Mouse (Mus musculus) ES-Bruce4 (cell line): ENCODE measurements around the gene Acy3. TPM values are rescaled to one million over a fixed set of nuclear protein-coding genes. Genes with fewer than 3 reads are reported as not detected.

ENCODE experiments used
- H3K27ac ChIP-seq: 2 replicates; pipeline ENCODE4 v1.5.1; 2012; ENCODE audit warnings: low read length, inconsistent platforms; ENCODE audit not compliant: insufficient read depth
- H3K27me3 ChIP-seq: 2 replicates; pipeline ENCODE4 v1.6.1; 2012; ENCODE audit warnings: mild to moderate bottlenecking, low read length, inconsistent platforms; ENCODE audit not compliant: control insufficient read depth, poor library complexity, insufficient read depth, severe bottlenecking
- H3K36me3 ChIP-seq: 2 replicates; pipeline ENCODE4 v1.6.1; 2012; ENCODE audit warnings: inconsistent platforms, mild to moderate bottlenecking, low read length, moderate library complexity; ENCODE audit not compliant: control insufficient read depth, poor library complexity, insufficient read depth, severe bottlenecking
- H3K4me1 ChIP-seq: one replicate; pipeline ENCODE4 v1.8.1; 2011; ENCODE audit warnings: low read length; ENCODE audit not compliant: control insufficient read depth, insufficient read depth
- H3K4me3 ChIP-seq: 2 replicates; pipeline ENCODE4 v1.5.1; 2011; ENCODE audit warnings: low read depth, mild to moderate bottlenecking, low read length
- H3K9ac ChIP-seq: 2 replicates; pipeline ENCODE4 v1.6.1; 2012; ENCODE audit warnings: low read depth, mild to moderate bottlenecking, inconsistent platforms; ENCODE audit not compliant: poor library complexity, severe bottlenecking
- H3K9me3 ChIP-seq: replicated peaks from 2 replicates; pipeline ENCODE4 v1.6.1; 2012; ENCODE audit warnings: mild to moderate bottlenecking, low read length, inconsistent platforms; ENCODE audit not compliant: control insufficient read depth, poor library complexity, insufficient read depth, severe bottlenecking
- CTCF ChIP-seq: IDR thresholded peaks from one replicate; pipeline ENCODE4 v1.8.1; 2011; ENCODE audit warnings: low read depth, low read length
- EP300 ChIP-seq: IDR thresholded peaks from 2 replicates; pipeline ENCODE4 v1.6.1; 2011; ENCODE audit warnings: low read depth, low read length; ENCODE audit not compliant: insufficient read depth
- POLR2A ChIP-seq: IDR thresholded peaks from one replicate; pipeline ENCODE4 v1.8.1; 2011; ENCODE audit warnings: low read length; ENCODE audit not compliant: insufficient read depth
- polyA plus RNA-seq: library from polyadenylated mRNA; stranded (reverse); fragments of >200 nt; gene quantifications from 2 replicates; pipeline ENCODE4 v1.2.4, GENCODE M21; 2011; ENCODE audit warnings: low read depth; ENCODE audit not compliant: missing spikeins, insufficient read depth, insufficient read length

Acy3 gene
- polyA plus RNA-seq, 1 experiment = 7.8 TPM

DNA sequence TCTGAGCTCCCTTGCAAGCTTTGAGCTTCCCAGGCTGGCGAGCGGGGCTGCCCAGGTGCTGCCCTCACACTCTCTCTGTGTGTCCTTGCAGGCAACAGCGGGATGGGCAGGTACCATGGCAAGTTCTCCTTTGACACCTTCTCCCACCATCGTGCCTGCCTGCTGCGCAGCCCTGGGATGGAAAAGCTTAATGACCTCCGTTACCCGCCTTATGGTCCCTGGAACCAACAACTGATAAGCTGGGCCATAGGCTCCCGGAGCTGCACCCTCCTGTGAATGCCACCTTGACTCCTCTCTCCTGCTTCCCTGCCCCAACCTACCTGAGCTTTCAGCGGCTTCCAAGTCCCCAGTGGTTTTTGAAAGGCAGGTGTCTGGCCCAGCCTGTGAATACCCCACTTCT, 5.5 kb upstream of the Acy3 start:
- H3K27me3 ChIP-seq = no peaks in the 10 kb centered on the region
- H3K4me1 ChIP-seq = peaks cover 2% of the 10 kb centered on the region
- H3K27ac ChIP-seq = no peak overlapping the region

GRCm38 (mm10) chr19:3983527-3984200, 2.7 kb upstream of the Acy3 start:
- Histone ChIP-seq H3K9me3 (no peaks in the 10 kb centered on the region), H3K4me3 (no peak overlapping the region), H3K36me3 (no peaks in the 10 kb centered on the region), H3K27me3 (no peaks in the 10 kb centered on the region), H3K9ac (no peak overlapping the region), H3K4me1 (peaks cover 4% of the 10 kb centered on the region), H3K27ac (no peak overlapping the region)
- no peak for TF ChIP-seq POLR2A
- TF ChIP-seq CTCF = no peak
- TF ChIP-seq EP300 = no peak

More for the DNA sequence above, 5.5 kb upstream of the Acy3 start:
- no peaks in the 10 kb centered on the region for H3K9me3 ChIP-seq
- H3K4me3 ChIP-seq = no peak overlapping the region
- H3K36me3 ChIP-seq = no peaks in the 10 kb centered on the region
- no peak for TF ChIP-seq EP300
- no peak for TF ChIP-seq POLR2A
- TF ChIP-seq CTCF = no peak
- H3K9ac ChIP-seq = no peak overlapping the region

GRCm38 (mm10) chr19:3985261-3985681, 1.1 kb upstream of the Acy3 start:
- no peak overlapping the region for H3K9ac ChIP-seq
- peaks cover 4% of the 10 kb centered on the region for H3K4me1 ChIP-seq

GRCm38 (mm10) chr19:3988066-3988465, 1.7 kb downstream of the Acy3 start:
- H3K4me3 ChIP-seq = no peak overlapping the region
- H3K9ac ChIP-seq = no peak overlapping the region
- no peaks in the 10 kb centered on the region for H3K36me3 ChIP-seq
- peaks cover 4% of the 10 kb centered on the region for H3K4me1 ChIP-seq
- no peak overlapping the region for H3K27ac ChIP-seq
- no peaks in the 10 kb centered on the region for H3K27me3 ChIP-seq
- TF ChIP-seq EP300 (no peak), CTCF (no peak), POLR2A (no peak)
- no peaks in the 10 kb centered on the region for H3K9me3 ChIP-seq

More at GRCm38 (mm10) chr19:3985261-3985681, 1.1 kb upstream of the Acy3 start:
- no peak overlapping the region for H3K4me3 ChIP-seq
- TF ChIP-seq POLR2A (no peak), EP300 (no peak), CTCF (no peak)
- no peak overlapping the region for H3K27ac ChIP-seq
- no peaks in the 10 kb centered on the region for H3K9me3 ChIP-seq
- no peaks in the 10 kb centered on the region for H3K27me3 ChIP-seq
- H3K36me3 ChIP-seq = no peaks in the 10 kb centered on the region

DNA sequence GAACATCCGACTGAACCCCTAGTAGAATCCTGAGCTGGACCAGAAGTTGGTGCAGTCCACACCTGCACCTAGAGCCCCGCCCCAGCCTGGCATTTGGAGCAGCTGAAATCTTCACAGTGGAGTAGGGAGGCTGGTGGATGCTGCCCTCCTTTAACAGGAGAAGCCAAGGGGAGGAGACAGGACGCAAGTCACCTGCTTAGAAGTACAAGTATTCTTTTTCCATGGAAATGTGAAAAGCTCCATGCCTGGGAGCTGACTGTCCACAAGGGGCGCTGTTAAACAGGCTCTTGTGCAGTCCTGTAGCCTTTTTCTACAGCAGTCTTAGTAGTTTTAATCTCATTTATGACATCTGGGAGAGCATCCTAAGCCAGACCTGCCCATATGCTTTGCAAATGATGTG, 2.4 kb downstream of the Acy3 start:
- Histone ChIP-seq H3K9ac (no peak overlapping the region), H3K27ac (no peak overlapping the region), H3K4me3 (no peak overlapping the region), H3K36me3 (no peaks in the 10 kb centered on the region), H3K9me3 (no peaks in the 10 kb centered on the region), H3K4me1 (peaks cover 3% of the 10 kb centered on the region), H3K27me3 (no peaks in the 10 kb centered on the region)
- no peak for TF ChIP-seq POLR2A
- peak; percentile 32 for TF ChIP-seq CTCF
- TF ChIP-seq EP300 = no peak

- no peak overlapping the region for H3K9ac ChIP-seq
- peaks cover 2% of the 10 kb centered on the region for H3K4me1 ChIP-seq
These were observed 4.4 kb downstream of the Acy3 start for GRCm38 (mm10) chr19:3990804-3991203.

More at GRCm38 (mm10) chr19:3990804-3991203, 4.4 kb downstream of the Acy3 start:
- H3K4me3 ChIP-seq = no peak overlapping the region
- H3K36me3 ChIP-seq = no peaks in the 10 kb centered on the region
- H3K27ac ChIP-seq = no peak overlapping the region
- TF ChIP-seq CTCF = no peak
- no peak for TF ChIP-seq EP300
- TF ChIP-seq POLR2A = no peak
- no peaks in the 10 kb centered on the region for H3K27me3 ChIP-seq
- no peaks in the 10 kb centered on the region for H3K9me3 ChIP-seq
